Mouse (Mus musculus) kidney, embryonic 14.5 days (tissue): Measurements from ENCODE around the gene Tmub2. TPM values are rescaled to one million over a fixed set of nuclear protein-coding genes. Genes with fewer than 3 reads are reported as not detected.
"Not testable (repeated sequence)": the region's sequence is repeated elsewhere in the genome, so short reads cannot be mapped to it uniquely, and the experiment has no call there.

Source experiments
- ATAC-seq: fragments of 200-750 bp; cut with Nextera tagmentation; 2 replicates; pipeline ENCODE4 v1.8.0; 2017; ENCODE audit warnings: moderate number of reproducible peaks, mild to moderate bottlenecking, moderate TSS enrichment, moderate library complexity; ENCODE audit not compliant: low FRiP score, low TSS enrichment
- H3K27ac ChIP-seq: fragments of 300-500 bp; sonication (generic); 2 replicates; pipeline ENCODE4 v1.5.1; 2014; ENCODE audit warnings: low read depth, mild to moderate bottlenecking, low read length, moderate library complexity, mixed read lengths
- H3K27me3 ChIP-seq: fragments of 300-500 bp; sonication (generic); 2 replicates; pipeline ENCODE4 v1.6.1; 2014; ENCODE audit warnings: mild to moderate bottlenecking, low read length; ENCODE audit not compliant: control insufficient read depth, insufficient read depth
- H3K36me3 ChIP-seq: fragments of 300-500 bp; sonication (generic); 2 replicates; pipeline ENCODE4 v1.6.1; 2014; ENCODE audit warnings: low read length, mixed read lengths; ENCODE audit not compliant: control insufficient read depth, insufficient read depth
- H3K4me1 ChIP-seq: fragments of 300-500 bp; sonication (generic); 2 replicates; pipeline ENCODE4 v1.6.1; 2014; ENCODE audit warnings: low read length, mixed read lengths; ENCODE audit not compliant: control insufficient read depth, insufficient read depth
- H3K4me2 ChIP-seq: fragments of 300-500 bp; sonication (generic); replicated peaks from 2 replicates; pipeline ENCODE4 v1.6.1; 2014; ENCODE audit warnings: low read depth, mild to moderate bottlenecking, low read length
- H3K4me3 ChIP-seq: fragments of 300-500 bp; sonication (generic); 2 replicates; pipeline ENCODE4 v1.5.1; 2014; ENCODE audit warnings: mild to moderate bottlenecking, low read length
- H3K9ac ChIP-seq: fragments of 300-500 bp; sonication (generic); 2 replicates; pipeline ENCODE4 v1.6.1; 2014; ENCODE audit warnings: low read depth, mild to moderate bottlenecking, low read length, moderate library complexity
- H3K9me3 ChIP-seq: fragments of 300-500 bp; sonication (generic); 2 replicates; pipeline ENCODE4 v1.6.1; 2016; ENCODE audit warnings: low read length; ENCODE audit not compliant: control insufficient read depth
- WGBS: fragments of 180-500 bp; shearing (Covaris S2); extraction: QIAGEN DNeasy Blood & Tissue Kit; methylation state at CpG from one replicate; pipeline ENCODE4 v1.1.7; 2014; 5-methylcytosine and 5-hydroxymethylcytosine counted together
- polyA plus RNA-seq: library from polyadenylated mRNA; unstranded; fragments of >200 nt; fragmentation: Nextera tagmentation; extraction: Ambion mirVana; gene quantifications from 2 replicates; pipeline ENCODE4 v1.2.1, GENCODE M21; 2014

Tmub2 gene
- polyA plus RNA-seq, 1 experiment from 2014 or later: 54.2 TPM

GRCm38 (mm10) chr11:102267480-102267879 is 17.3 kb upstream of the Tmub2 start:
- Histone ChIP-seq H3K27ac (no peak overlapping the region), H3K4me2 (no peak overlapping the region), H3K36me3 (peaks cover 11% of the 10 kb centered on the region; the same call in 1 of the 2 replicates), H3K9ac (no peak overlapping the region), H3K4me1 (no peaks in the 10 kb centered on the region), H3K9me3 (no peaks in the 10 kb centered on the region), H3K27me3 (no peaks in the 10 kb centered on the region), H3K4me3 (no peak overlapping the region)
- ATAC-seq: peak; percentile 33; the same call in 1 of the 2 replicates
- 8% methylated on average over 11 of the region's 11 CpGs for WGBS

- H3K36me3 ChIP-seq: peaks cover 4% of the 10 kb centered on the region; the same call in 1 of the 2 replicates
- H3K4me2 ChIP-seq: no peak within 1 kb of the TSS
- H3K27me3 ChIP-seq: no peaks in the 10 kb centered on the region
- no peak within 1 kb of the TSS for H3K27ac ChIP-seq
- no peaks in the 10 kb centered on the region for H3K4me1 ChIP-seq
- no peak within 1 kb of the TSS for H3K9ac ChIP-seq
- WGBS: 87% methylated on average over 12 of the region's 12 CpGs
- no peaks in the 10 kb centered on the region for H3K9me3 ChIP-seq
- H3K4me3 ChIP-seq: no peak within 1 kb of the TSS
- no peak; the same call in 1 of the 2 replicates for ATAC-seq
These were observed 16.0 kb upstream of the Tmub2 start, which contains the start of gene Asb16 for GRCm38 (mm10) chr11:102268520-102269244. Asb16 (plus strand) TSS chr11:102268743.

- peak overlapping the region; percentile 50 for H3K9ac ChIP-seq
- peak overlapping the region; percentile 36 for H3K4me3 ChIP-seq
- WGBS: under 1% methylated on average over 33 of the region's 33 CpGs
- peak; percentile 90 for ATAC-seq
- peaks cover 3% of the 10 kb centered on the region; the same call in 1 of the 2 replicates for H3K4me1 ChIP-seq
- no peaks in the 10 kb centered on the region for H3K27me3 ChIP-seq
- no peaks in the 10 kb centered on the region for H3K9me3 ChIP-seq
- H3K4me2 ChIP-seq: peak overlapping the region; percentile 73
- H3K27ac ChIP-seq: no peak overlapping the region
- no peaks in the 10 kb centered on the region for H3K36me3 ChIP-seq
These were observed 8.3 kb upstream of the Tmub2 start for GRCm38 (mm10) chr11:102276411-102276915.

- ATAC-seq: no peak
- Histone ChIP-seq H3K27ac (no peak overlapping the region), H3K4me3 (no peak overlapping the region), H3K4me2 (no peak overlapping the region), H3K9ac (no peak overlapping the region), H3K36me3 (no peaks in the 10 kb centered on the region), H3K27me3 (no peaks in the 10 kb centered on the region), H3K9me3 (no peaks in the 10 kb centered on the region), H3K4me1 (peaks cover 3% of the 10 kb centered on the region; the same call in 1 of the 2 replicates)
- WGBS: 64% methylated on average over 8 of the region's 12 CpGs
These were observed 7.0 kb upstream of the Tmub2 start for GRCm38 (mm10) chr11:102277754-102278153.

DNA sequence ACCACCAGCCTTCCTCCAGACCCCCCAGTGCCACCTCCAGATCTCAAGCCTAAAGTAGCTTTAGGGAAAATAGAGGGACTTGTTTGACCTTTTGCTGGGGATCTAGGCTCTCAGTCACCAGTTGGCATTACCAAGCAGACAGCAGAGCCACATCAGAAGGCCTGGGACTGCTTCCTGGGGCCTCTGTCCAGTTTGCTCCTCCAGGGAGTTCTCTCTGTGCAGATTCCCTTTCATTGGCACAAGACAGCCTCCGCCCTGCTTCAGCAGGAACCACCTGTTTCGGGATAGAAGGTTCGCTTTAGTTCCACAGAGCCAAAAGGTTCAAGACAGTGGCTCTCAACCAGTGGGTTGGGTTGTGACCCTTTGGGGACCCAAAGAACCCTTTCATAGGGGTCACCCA is 5.1 kb upstream of the Tmub2 start:
- no peak for ATAC-seq
- Histone ChIP-seq H3K27ac (no peak overlapping the region), H3K9ac (no peak overlapping the region), H3K4me1 (peaks cover 3% of the 10 kb centered on the region; the same call in 1 of the 2 replicates), H3K27me3 (no peaks in the 10 kb centered on the region), H3K4me3 (no peak overlapping the region), H3K36me3 (no peaks in the 10 kb centered on the region), H3K9me3 (no peaks in the 10 kb centered on the region), H3K4me2 (no peak overlapping the region)
- 82% methylated on average over 3 of the region's 3 CpGs for WGBS

- not testable (repeated sequence) for ATAC-seq, H3K36me3 ChIP-seq, H3K4me2 ChIP-seq, H3K4me3 ChIP-seq, H3K4me1 ChIP-seq, H3K9ac ChIP-seq, H3K27me3 ChIP-seq, H3K27ac ChIP-seq, H3K9me3 ChIP-seq
- WGBS: 78% methylated on average over 6 of the region's 6 CpGs
These were observed 4.5 kb upstream of the Tmub2 start for GRCm38 (mm10) chr11:102280267-102280666.

DNA sequence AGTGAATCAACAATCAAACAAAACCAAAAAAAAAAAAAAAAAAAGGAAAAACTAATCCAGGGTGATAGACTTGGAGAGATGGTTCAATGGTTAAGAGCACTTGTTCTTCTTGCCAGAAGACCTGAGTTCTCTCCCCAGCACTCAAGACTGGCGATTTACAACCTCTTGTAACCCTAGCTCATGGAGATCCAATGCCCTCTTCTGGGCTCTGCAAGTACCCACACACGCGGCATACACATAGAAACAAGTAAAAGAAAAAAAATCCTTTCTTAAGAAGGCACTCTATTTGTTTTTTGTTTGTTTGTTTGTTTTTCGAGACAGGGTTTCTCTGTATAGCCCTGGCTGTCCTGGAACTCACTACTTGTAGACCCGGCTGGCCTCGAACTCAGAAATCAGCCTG is 809 bp upstream of the Tmub2 start:
- H3K4me3 ChIP-seq: peak overlapping the region; percentile 79; the same call in 1 of the 2 replicates
- no peaks in the 10 kb centered on the region for H3K9me3 ChIP-seq
- peak overlapping the region; percentile 39 for H3K4me2 ChIP-seq
- H3K9ac ChIP-seq: no peak overlapping the region
- peaks cover 6% of the 10 kb centered on the region; the same call in 1 of the 2 replicates for H3K4me1 ChIP-seq
- WGBS: 87% methylated on average over 6 of the region's 6 CpGs
- peak overlapping the region; percentile 76; the same call in 1 of the 2 replicates for H3K27ac ChIP-seq
- H3K27me3 ChIP-seq: no peaks in the 10 kb centered on the region
- no peak for ATAC-seq
- peaks cover 18% of the 10 kb centered on the region for H3K36me3 ChIP-seq

DNA sequence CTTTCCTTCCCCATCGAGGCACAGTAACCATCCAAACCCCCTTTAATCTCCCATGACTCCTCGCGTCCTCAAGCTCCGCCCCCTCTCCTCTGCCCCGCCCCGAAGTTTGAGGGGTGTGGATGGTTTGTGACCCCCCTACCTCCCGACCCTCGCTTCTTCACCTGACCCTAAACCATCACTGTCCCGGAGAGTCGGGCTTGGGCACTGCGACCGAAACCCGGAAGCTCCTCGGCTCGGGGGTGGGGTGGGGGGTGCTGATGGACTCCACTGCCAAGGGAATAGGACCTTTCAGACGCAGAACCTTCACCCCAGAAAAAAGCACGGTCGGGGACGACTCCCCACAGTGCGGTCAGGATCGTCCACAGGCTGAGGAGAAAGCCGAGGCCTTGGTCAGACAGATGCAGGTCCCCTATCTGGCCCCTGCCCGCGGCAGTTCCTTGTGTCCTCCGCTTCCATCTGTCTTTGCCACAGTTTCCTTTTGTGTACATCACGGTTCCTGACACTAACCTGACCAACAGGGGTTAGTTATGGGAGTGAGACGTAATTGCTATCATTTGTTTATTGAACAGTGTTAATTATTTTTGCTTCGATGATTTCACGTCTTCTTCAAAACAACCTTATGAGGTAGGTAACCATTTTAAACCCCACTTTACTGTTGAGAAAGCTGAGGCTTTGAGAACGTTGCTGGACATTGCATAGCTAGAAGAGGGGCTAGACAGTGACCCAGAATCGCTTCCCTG is 534 bp downstream of the Tmub2 start:
- peak; percentile 67 for ATAC-seq
- H3K9me3 ChIP-seq: no peaks in the 10 kb centered on the region
- 4% methylated on average over 31 of the region's 31 CpGs for WGBS
- peaks cover 28% of the 10 kb centered on the region for H3K36me3 ChIP-seq
- H3K4me3 ChIP-seq: peak overlapping the region; percentile 79
- H3K4me1 ChIP-seq: peaks cover 6% of the 10 kb centered on the region; the same call in 1 of the 2 replicates
- H3K9ac ChIP-seq: peak overlapping the region; percentile 72
- peak overlapping the region; percentile 57 for H3K4me2 ChIP-seq
- H3K27me3 ChIP-seq: no peaks in the 10 kb centered on the region
- H3K27ac ChIP-seq: peak overlapping the region; percentile 79; the same call in 1 of the 2 replicates
